Mouse (Mus musculus) MEL (cell line): Measurements from ENCODE around the gene Cavin2. TPM values are rescaled to one million over a fixed set of nuclear protein-coding genes. Genes with fewer than 3 reads are reported as not detected.

Experiments
- DNase-seq: peaks from one replicate; pipeline ENCODE4 v3.0.0; 2011; ENCODE audit warnings: low read depth, low spot score
- H3K27ac ChIP-seq: 2 replicates; pipeline ENCODE4 v1.5.1; 2012; ENCODE audit warnings: low read depth, mild to moderate bottlenecking, control low read depth, low read length, moderate library complexity; ENCODE audit not compliant: control insufficient read depth
- H3K27me3 ChIP-seq, 2 experiments: fragments of 150-350 bp in 1 of 2; sonication (generic) in 1 of 2; 2 replicates each; pipeline ENCODE4 v1.6.1; 2012; ENCODE audit warnings: low read length in 2 of 2, mild to moderate bottlenecking in 2 of 2, improper control_type of control experiment in 1 of 2, moderate library complexity in 1 of 2; ENCODE audit not compliant: insufficient read depth in 2 of 2, control insufficient read depth in 1 of 2
- H3K36me3 ChIP-seq, 2 experiments: 2 replicates each; pipeline ENCODE4 v1.6.1; 2012 to 2014; ENCODE audit warnings: low read length in 2 of 2, improper control_type of control experiment in 1 of 2, inconsistent platforms in 1 of 2, mild to moderate bottlenecking in 1 of 2; ENCODE audit not compliant: insufficient read depth in 2 of 2, control insufficient read depth in 1 of 2
- H3K4me1 ChIP-seq, 2 experiments: fragments of 150-350 bp in 1 of 2; sonication (generic) in 1 of 2; 2 replicates each; pipeline ENCODE4 v1.6.1; 2012; ENCODE audit warnings: low read length in 2 of 2, improper control_type of control experiment in 1 of 2, mild to moderate bottlenecking in 1 of 2; ENCODE audit not compliant: insufficient read depth in 2 of 2, control insufficient read depth in 1 of 2
- H3K4me3 ChIP-seq, 2 experiments: fragments of 150-350 bp in 1 of 2; sonication (generic) in 1 of 2; 2 replicates each; pipeline ENCODE4 v1.5.1; 2012; ENCODE audit warnings: low read depth in 2 of 2, low read length in 2 of 2, mild to moderate bottlenecking in 2 of 2, moderate library complexity in 2 of 2, control low read depth in 1 of 2, improper control_type of control experiment in 1 of 2; ENCODE audit not compliant: control insufficient read depth in 1 of 2, insufficient read depth in 1 of 2
- H3K79me2 ChIP-seq: 2 replicates; pipeline ENCODE4 v1.6.1; 2012; ENCODE audit warnings: mild to moderate bottlenecking, low read length, moderate library complexity; ENCODE audit not compliant: control insufficient read depth, poor library complexity, insufficient read depth
- H3K9ac ChIP-seq: 2 replicates; pipeline ENCODE4 v1.6.1; 2012; ENCODE audit warnings: low read depth, mild to moderate bottlenecking, control low read depth, low read length, moderate library complexity; ENCODE audit not compliant: control insufficient read depth, poor library complexity, severe bottlenecking
- H3K9me3 ChIP-seq: fragments of 150-350 bp; sonication (generic); replicated peaks from 2 replicates; pipeline ENCODE4 v1.6.1; 2012; ENCODE audit warnings: mild to moderate bottlenecking, low read length, improper control_type of control experiment, moderate library complexity; ENCODE audit not compliant: insufficient read depth
- E2F4 ChIP-seq: IDR thresholded peaks from 2 replicates; pipeline ENCODE4 v1.6.1; 2011; ENCODE audit warnings: low read depth, low read length, improper control_type of control experiment, borderline replicate concordance
- ELF1 ChIP-seq: IDR thresholded peaks from 2 replicates; pipeline ENCODE4 v1.6.1; 2014; ENCODE audit warnings: low read depth, mild to moderate bottlenecking, inconsistent platforms, low read length, improper control_type of control experiment, moderate library complexity
- EP300 ChIP-seq, 2 experiments: IDR thresholded peaks; 2 replicates each; pipeline ENCODE4 v1.6.1; 2011; ENCODE audit warnings: improper control_type of control experiment in 2 of 2, low read length in 2 of 2, low read depth in 1 of 2, mild to moderate bottlenecking in 1 of 2
- JUND ChIP-seq: IDR thresholded peaks from 2 replicates; pipeline ENCODE4 v1.6.1; 2011; ENCODE audit warnings: low read depth, mild to moderate bottlenecking, improper control_type of control experiment, low read length
- MAX ChIP-seq: IDR thresholded peaks from 2 replicates; pipeline ENCODE4 v1.6.1; 2011; ENCODE audit warnings: low read length, improper control_type of control experiment
- MYC ChIP-seq: IDR thresholded peaks from 2 replicates; pipeline ENCODE4 v1.6.1; 2011; ENCODE audit warnings: low read depth, mild to moderate bottlenecking, low read length, improper control_type of control experiment, moderate library complexity
- NELFE ChIP-seq: IDR thresholded peaks from 2 replicates; pipeline ENCODE4 v1.6.1; 2011; ENCODE audit warnings: low read depth, low read length, improper control_type of control experiment
- NRF1 ChIP-seq: IDR thresholded peaks from 2 replicates; pipeline ENCODE4 v1.6.1; 2014; ENCODE audit warnings: low read depth, mild to moderate bottlenecking, inconsistent platforms, low read length, improper control_type of control experiment, moderate library complexity; ENCODE audit not compliant: poor library complexity, insufficient read depth, severe bottlenecking
- POLR2AphosphoS2 ChIP-seq: IDR thresholded peaks from 2 replicates; pipeline ENCODE4 v1.6.1; 2011; ENCODE audit warnings: low read length, improper control_type of control experiment
- TBP ChIP-seq: IDR thresholded peaks from 2 replicates; pipeline ENCODE4 v1.8.0; 2011; ENCODE audit warnings: low read depth, low read length, improper control_type of control experiment
- UBTF ChIP-seq: IDR thresholded peaks from 2 replicates; pipeline ENCODE4 v1.6.1; 2012; ENCODE audit warnings: low read depth, mild to moderate bottlenecking, inconsistent platforms, low read length, improper control_type of control experiment, moderate library complexity, borderline replicate concordance; ENCODE audit not compliant: insufficient read depth
- USF2 ChIP-seq, 2 experiments: IDR thresholded peaks; 2 replicates each; pipeline ENCODE4 v1.6.1; 2011 to 2012; ENCODE audit warnings: improper control_type of control experiment in 2 of 2, low read length in 2 of 2, borderline replicate concordance in 1 of 2, inconsistent platforms in 1 of 2, low read depth in 1 of 2, mild to moderate bottlenecking in 1 of 2; ENCODE audit not compliant: insufficient read depth in 1 of 2
- ZC3H11A ChIP-seq: IDR thresholded peaks from 2 replicates; pipeline ENCODE4 v1.6.1; 2012; ENCODE audit warnings: low read depth, mild to moderate bottlenecking, inconsistent platforms, low read length, improper control_type of control experiment
- ZMIZ1 ChIP-seq: IDR thresholded peaks from 2 replicates; pipeline ENCODE4 v1.6.1; 2012; ENCODE audit warnings: low read depth, mild to moderate bottlenecking, inconsistent platforms, low read length, improper control_type of control experiment, moderate library complexity
- ZNF384 ChIP-seq: IDR thresholded peaks from 2 replicates; pipeline ENCODE4 v1.6.1; 2012; ENCODE audit warnings: low read depth, mild to moderate bottlenecking, inconsistent platforms, low read length, improper control_type of control experiment
- polyA plus RNA-seq, 2 experiments: library from polyadenylated mRNA; stranded (reverse) in 1 of 2; unstranded in 1 of 2; fragments of >175 nt in 1 of 2; fragments of >200 nt in 1 of 2; gene quantifications; 2 replicates each; pipeline versions ENCODE4 v1.2.1 to v1.2.4; 2012; ENCODE audit warnings: low replicate concordance in 2 of 2, low read depth in 1 of 2; ENCODE audit not compliant: insufficient read length in 2 of 2, insufficient read depth in 1 of 2, missing spikeins in 1 of 2
- total RNA-seq: library from RNA; depleted of rRNA; stranded (reverse); fragments of 300-350 nt; gene quantifications from 2 replicates; pipeline ENCODE4 v1.2.3, GENCODE M21; 2012

Gene Cavin2
- total and polyA plus RNA-seq, 3 experiments, result not detected

DNA sequence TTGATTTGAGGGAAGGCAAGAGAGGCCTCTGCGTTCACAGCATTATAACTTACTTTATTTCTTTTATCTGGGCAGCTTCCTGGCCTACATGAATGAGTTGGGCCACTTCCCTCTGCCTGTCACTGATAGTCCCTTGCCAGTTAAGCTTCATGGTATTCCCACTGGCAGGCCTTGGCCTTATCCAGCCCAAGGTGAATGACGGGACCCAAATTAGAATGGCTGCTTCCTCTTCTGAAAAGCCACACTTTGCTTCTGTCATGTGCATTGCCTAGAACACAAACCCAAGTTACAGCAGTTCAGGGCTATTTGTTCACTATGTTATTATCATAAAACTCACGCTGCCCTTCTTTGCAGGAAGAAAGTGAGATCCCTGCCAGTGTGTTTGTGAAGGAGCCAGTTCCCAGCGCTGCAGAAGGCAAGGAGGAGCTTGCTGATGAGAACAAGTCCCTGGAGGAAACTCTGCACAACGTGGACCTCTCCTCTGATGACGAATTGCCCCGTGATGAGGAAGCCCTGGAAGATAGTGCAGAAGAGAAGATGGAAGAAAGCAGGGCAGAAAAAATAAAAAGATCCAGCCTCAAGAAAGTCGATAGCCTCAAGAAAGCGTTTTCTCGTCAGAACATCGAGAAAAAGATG lies 11.5 kb downstream of the Cavin2 start:
- TF ChIP-seq ZNF384 (no peak), EP300 (IDR thresholded peaks at IDR 0.05; ENCODE audit: low read depth in 1 of 2, low read length in 2 of 2) (no peak), POLR2AphosphoS2 (no peak), ZMIZ1 (no peak), UBTF (no peak), MYC (no peak), JUND (no peak), NRF1 (no peak), E2F4 (no peak)
- Histone ChIP-seq H3K9me3 (no peaks in the 10 kb centered on the region), H3K9ac (no peak overlapping the region), H3K27ac (no peak overlapping the region), H3K79me2 (no peaks in the 10 kb centered on the region), H3K27me3 (no peaks in the 10 kb centered on the region), H3K4me3 (no peak overlapping the region), H3K36me3 (no peaks in the 10 kb centered on the region), H3K4me1 (no peaks in the 10 kb centered on the region)
- no peak for DNase-seq

DNA sequence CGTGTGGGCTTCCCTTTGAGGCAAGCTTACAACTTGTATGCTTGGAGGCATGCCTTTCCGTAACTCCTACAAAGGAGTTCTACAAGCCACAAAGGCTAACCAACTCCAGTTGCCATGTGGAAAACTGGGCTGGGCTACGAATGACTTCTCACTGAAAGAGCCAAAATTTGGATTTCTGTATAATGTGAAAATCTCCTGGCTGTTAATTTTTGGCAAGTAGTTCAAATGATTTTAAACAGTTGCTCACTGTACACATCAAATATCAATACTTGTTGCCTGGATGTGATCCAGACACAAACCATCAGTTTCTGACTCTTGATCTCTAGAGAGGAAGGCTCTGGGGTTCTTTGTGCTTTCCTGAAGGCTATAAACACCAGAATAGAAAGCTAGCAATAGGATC lies 18.1 kb downstream of the Cavin2 start:
- TF ChIP-seq NELFE, result no peak
- no peak for TF ChIP-seq USF2 (IDR thresholded peaks at IDR 0.05; ENCODE audit: borderline replicate concordance in 1 of 2, insufficient read depth in 1 of 2, low read depth in 1 of 2, low read length in 2 of 2)
- TF ChIP-seq MAX, result no peak
- no peak for TF ChIP-seq TBP
- no peak for TF ChIP-seq ZC3H11A
- no peak for TF ChIP-seq E2F4
- no peak for TF ChIP-seq ELF1
- Histone ChIP-seq H3K9ac (no peak overlapping the region), H3K4me1 (no peaks in the 10 kb centered on the region), H3K9me3 (no peaks in the 10 kb centered on the region), H3K27ac (no peak overlapping the region), H3K79me2 (no peaks in the 10 kb centered on the region), H3K4me3 (no peak overlapping the region), H3K36me3 (no peaks in the 10 kb centered on the region), H3K27me3 (no peaks in the 10 kb centered on the region)
- no peak for DNase-seq
